Mouse (Mus musculus) left cerebral cortex, adult 8-10 months (tissue): Measurements from ENCODE around the gene Gpr132. TPM values are rescaled to one million over a fixed set of nuclear protein-coding genes. Genes with fewer than 3 reads are reported as not detected.
A peak's percentile ranks its signal among the peaks of the same experiment; 100 is the strongest.
"Not testable (repeated sequence)": the region's sequence is repeated elsewhere in the genome, so short reads cannot be mapped to it uniquely, and the experiment has no call there.

ENCODE experiments used
- DNase-seq, 2 experiments: peaks; one replicate each; pipeline ENCODE4 v3.0.0; 2022; ENCODE audit warnings: low spot score in 2 of 2
- total RNA-seq, 4 experiments: library from RNA; stranded (reverse); gene quantifications; 2 replicates each; pipeline ENCODE4 v1.2.4; 2022

Gene Gpr132
- total RNA-seq, 4 experiments from 2014 or later = 0.14 to 0.23 (median 0.15) TPM; not detected in 1

GRCm38 (mm10) chr12:112821974-112822373 lies 46.1 kb downstream of the Gpr132 start:
- DNase-seq = no peak

- DNase-seq = no peak
Measured at GRCm38 (mm10) chr12:112821216-112821615, 46.8 kb downstream of the Gpr132 start.

DNA sequence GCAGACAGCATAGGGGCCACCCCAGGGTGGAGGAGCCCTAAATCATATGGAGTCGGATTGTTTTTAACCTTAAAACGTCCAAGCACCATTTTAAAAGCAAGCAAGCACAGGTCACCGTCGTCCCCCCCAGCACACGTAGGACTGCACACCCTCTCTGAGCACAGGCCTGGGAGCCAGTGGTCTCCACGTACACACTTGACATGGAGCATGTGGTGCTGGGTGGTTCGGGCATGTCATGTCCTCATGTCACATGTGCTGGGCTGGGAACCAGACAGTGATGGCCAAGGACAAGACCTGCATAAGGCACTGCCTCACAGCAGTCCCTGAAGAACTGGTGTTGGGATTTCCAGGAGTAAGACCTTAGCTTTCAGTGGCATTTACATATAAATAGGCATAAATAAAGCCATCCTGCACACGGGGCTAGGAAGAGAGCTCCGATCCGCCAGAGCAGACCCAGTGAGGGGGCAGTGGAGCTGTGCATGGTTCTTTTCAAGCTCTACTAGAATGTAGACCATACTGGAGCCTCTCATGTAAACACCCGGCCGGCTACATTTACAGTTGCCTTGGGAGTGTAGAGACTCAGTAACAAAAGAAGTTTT lies 47.5 kb downstream of the Gpr132 start:
- no peak for DNase-seq

- no peak for DNase-seq
Measured at GRCm38 (mm10) chr12:112819057-112819662, 48.9 kb downstream of the Gpr132 start.

DNA sequence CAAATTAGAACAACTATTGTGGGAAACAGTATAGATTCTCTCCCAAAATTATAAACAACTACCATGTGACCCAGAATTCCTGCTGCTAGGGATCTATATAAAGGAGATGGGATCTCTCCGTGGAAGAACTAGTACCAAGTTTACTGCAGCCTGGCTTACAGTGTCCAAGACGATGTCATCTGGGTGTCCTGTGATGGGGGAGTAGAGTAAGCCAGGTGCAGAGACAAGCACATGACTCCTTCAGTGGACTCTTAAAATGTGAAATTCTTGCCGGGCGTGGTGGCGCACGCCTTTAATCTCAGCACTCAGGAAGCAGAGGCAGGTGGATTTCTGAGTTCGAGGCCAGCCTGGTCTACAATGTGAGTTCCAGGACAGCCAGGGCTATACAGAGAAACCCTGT lies 51.2 kb downstream of the Gpr132 start:
- DNase-seq = not testable (repeated sequence)

GRCm38 (mm10) chr12:112816294-112816693 lies 51.7 kb downstream of the Gpr132 start:
- DNase-seq = no peak

DNA sequence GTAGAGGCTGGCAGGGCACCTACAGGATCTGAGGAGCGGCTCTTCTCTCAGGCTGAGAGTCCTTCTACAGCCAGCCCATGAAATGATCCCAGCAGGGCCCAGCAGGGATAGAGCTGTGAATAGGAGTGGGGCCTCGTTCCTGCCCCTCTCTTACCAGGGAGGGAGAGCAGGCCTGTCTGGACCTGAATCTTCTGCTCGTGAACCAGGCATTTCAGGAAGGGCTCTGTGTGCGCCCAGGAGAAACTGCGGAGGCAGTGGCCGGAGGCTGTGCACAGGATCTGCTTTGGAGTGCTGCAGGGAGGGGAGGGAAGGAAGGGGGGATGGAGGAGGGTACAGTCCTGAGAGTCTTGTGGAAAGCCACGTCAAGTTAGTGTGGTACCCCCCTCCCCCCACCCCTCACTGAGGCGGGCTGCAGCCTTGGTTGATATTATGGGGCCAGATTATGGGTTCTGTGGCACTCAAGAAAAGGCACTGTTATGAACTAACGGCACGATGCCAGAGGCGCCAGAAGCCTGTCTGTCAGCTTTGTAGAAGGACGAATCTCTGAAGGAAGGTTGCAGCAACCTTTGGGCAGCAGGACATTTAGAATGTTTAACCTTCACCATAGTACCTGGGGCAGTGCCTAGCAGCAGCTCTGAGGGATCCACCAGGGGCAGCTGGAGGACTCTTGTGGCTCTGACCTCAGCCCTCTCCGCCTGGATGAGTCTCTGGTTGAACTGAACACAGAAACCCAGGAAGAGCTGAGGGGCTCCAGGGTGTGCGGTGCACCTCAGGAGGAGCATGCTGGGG lies 53.2 kb downstream of the Gpr132 start:
- no peak for DNase-seq

DNA sequence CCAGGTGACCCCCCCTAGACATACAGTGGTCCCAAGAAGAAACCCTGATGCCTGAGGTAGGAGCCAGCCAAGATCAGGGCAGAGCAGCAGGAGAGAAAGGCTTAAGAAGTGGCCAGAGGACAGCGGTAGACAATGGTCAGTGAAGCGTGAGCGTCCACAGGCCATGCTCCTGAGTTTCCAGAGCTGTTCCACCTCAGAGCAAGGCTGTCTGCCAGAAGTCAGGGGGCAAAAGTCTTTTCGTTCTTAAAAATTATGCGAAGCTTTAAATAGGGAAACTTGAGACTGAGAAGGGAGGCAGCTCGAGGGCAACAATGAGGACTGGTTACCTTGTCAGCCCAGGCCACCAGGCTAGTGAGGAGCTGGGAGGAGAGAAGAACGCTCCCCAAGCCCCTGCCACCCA lies 54.7 kb downstream of the Gpr132 start:
- DNase-seq = no peak

DNA sequence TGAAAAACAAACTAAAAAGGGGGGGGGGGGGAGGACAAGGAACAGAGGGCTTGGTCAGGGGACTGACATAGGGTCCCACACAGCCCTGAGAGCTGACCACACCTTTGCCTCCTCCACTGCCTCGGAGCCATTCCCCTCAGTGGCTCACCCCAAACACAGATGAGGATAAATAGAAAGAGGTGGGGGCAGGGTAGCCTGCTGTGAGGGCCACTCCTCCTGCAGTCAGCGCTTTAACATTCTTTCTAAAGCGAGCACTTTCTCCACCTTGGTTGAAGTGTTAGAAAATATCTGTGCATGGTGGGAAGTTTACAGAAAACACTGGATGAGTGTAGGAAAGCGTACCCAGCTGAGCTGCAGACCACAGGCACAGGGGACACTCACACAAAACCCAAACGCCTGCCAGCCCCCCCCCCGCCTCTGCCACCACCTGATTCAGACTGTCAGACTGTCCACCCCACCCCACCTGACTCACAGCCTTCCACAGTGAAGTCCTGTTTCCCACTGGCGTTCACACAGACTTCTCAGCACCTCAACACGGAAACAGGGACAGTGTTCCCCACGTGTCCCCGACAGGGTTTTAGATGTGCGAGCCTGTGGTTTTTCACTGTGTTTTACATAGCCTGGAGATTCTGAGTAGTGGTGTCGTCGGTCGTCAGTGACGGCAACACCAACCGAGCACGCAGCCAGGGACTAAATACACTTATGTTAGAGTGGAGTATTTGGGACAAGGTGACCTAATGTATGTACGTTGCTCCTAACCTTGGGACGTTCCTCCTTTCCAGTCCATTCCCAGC lies 57.7 kb downstream of the Gpr132 start:
- no peak for DNase-seq

DNA sequence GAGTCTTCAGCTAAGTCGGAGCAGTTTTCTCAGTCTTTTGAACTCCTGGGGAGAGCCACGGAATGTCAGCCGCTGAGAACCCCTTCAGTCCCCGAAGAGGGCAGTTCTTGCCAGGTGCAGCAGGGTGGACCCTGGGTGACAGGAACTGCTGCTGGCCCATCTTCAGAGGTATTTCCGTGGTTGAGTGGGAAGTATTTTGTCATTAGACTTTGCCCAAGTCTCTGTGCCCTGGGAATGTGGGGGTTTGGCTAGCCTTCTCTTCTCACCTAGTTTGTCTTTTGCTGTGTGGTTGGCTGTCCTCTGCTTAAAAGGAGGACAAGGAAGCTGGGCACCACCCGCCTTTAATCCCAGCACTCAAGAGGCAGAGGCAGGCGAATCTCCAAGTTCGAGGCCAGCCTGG lies 58.4 kb downstream of the Gpr132 start:
- no peak for DNase-seq

DNA sequence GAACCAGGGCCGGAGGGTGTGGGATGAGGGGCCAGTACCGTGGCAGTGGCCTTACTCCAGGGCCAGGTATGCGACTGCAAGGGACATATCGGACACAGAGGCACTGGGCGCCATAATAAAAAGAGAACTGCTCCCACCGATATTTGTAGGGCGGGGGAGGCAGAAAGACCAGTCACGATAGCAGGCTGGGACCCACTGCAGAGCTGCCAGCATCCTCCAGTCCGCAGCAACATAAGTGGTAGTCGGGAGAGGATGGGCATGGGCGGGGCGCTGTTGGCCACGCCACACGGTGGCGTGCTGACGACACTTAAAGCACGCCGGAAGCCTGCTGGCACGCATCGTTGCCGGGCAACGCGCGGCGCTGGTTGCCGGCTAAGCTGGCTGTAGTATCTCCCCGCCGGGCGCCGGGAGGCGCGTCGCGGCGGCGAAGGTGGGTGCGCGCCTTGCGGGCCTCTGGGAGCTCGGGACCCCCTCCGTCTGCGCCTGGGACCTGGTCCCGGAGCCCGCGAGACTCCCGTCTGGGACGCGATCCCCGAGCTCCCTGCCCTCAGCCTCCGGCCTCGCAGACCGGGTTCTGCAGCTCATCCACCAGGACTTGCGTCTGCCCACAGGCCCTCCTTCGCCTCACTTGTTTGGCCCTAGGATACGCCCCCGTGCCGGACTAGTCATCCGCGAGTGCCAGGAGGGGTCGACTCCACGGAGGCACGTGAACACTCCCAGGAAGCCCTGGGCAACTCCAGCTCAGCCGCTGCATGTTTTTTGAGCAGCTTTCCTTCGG lies 59.3 kb downstream of the Gpr132 start, which contains the start of gene Clba1:
TSS of gene Clba1 (plus strand) at position 351 of the 778 bp plus-strand sequence.
- DNase-seq = peak; percentile 79 to 94

- no peak for DNase-seq
Measured at GRCm38 (mm10) chr12:112808212-112808586, 59.8 kb downstream of the Gpr132 start.

- no peak for DNase-seq
Measured at GRCm38 (mm10) chr12:112807796-112808195, 60.2 kb downstream of the Gpr132 start.

DNA sequence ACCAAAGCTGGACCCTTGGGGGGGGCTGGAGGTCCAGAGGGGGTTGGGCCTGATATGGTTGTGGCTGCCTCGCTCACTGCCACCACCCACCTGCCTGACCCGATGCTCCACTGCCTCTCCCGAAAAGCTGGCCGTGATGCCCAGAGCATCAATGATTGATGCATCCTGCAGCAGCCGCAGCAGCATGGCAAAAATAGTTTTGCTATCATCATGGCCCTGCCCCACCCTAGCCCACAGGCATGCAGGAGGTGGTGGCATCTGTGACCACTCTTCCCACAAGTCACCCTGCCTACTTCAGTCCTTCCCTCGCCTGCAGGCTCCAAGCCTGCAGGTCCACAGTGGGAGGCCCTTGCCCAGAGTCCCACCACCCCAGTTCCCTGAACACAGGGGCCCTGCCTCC lies 62.0 kb downstream of the Gpr132 start:
- no peak for DNase-seq

- DNase-seq = no peak
Measured at GRCm38 (mm10) chr12:112804046-112804445, 64.0 kb downstream of the Gpr132 start.

- no peak for DNase-seq
Measured at GRCm38 (mm10) chr12:112802917-112803316, 65.1 kb downstream of the Gpr132 start.

- no peak for DNase-seq
Measured at GRCm38 (mm10) chr12:112801864-112802846, 65.9 kb downstream of the Gpr132 start, which contains the start of gene Ahnak2. TSS of gene Ahnak2 (minus strand) at chr12:112802657.
